Mouse (Mus musculus) embryonic facial prominence, embryonic 11.5 days (tissue): ENCODE results near the gene Oas1a. TPM values are rescaled to one million over a fixed set of nuclear protein-coding genes. Genes with fewer than 3 reads are reported as not detected.
"Not testable (repeated sequence)": the region's sequence is repeated elsewhere in the genome, so short reads cannot be mapped to it uniquely, and the experiment has no call there.

Source experiments
- ATAC-seq: fragments of 200-750 bp; cut with Nextera tagmentation; replicated peaks from 2 replicates; pipeline ENCODE4 v1.8.0; 2017; ENCODE audit warnings: low read depth; ENCODE audit not compliant: insufficient number of reproducible peaks, low FRiP score, low TSS enrichment
- DNase-seq: peaks from one replicate; pipeline ENCODE4 v3.0.0-alpha.2; 2015; ENCODE audit warnings: low spot score
- H3K27ac ChIP-seq: fragments of 300-500 bp; sonication (generic); replicated peaks from 2 replicates; pipeline ENCODE4 v1.5.1; 2014; ENCODE audit warnings: mild to moderate bottlenecking, low read depth, low read length, control low read depth
- H3K27me3 ChIP-seq: fragments of 300-500 bp; sonication (generic); 2 replicates; pipeline ENCODE4 v1.6.1; 2014; ENCODE audit warnings: mild to moderate bottlenecking, low read length, moderate library complexity, mixed read lengths; ENCODE audit not compliant: control insufficient read depth, insufficient read depth
- H3K36me3 ChIP-seq: fragments of 300-500 bp; sonication (generic); replicated peaks from 2 replicates; pipeline ENCODE4 v1.6.1; 2014; ENCODE audit warnings: low read depth, mild to moderate bottlenecking, low read length, moderate library complexity, mixed read lengths; ENCODE audit not compliant: control insufficient read depth, insufficient read depth
- H3K4me1 ChIP-seq: fragments of 300-500 bp; sonication (generic); 2 replicates; pipeline ENCODE4 v1.6.1; 2014; ENCODE audit warnings: low read length, mixed read lengths; ENCODE audit not compliant: control insufficient read depth, insufficient read depth
- H3K4me2 ChIP-seq: fragments of 300-500 bp; sonication (generic); 2 replicates; pipeline ENCODE4 v1.6.1; 2014; ENCODE audit warnings: low read depth, mild to moderate bottlenecking, control low read depth, low read length, moderate library complexity
- H3K4me3 ChIP-seq: fragments of 300-500 bp; sonication (generic); 2 replicates; pipeline ENCODE4 v1.5.1; 2014; ENCODE audit warnings: low read depth, low read length, control low read depth
- H3K9ac ChIP-seq: fragments of 300-500 bp; sonication (generic); replicated peaks from 2 replicates; pipeline ENCODE4 v1.6.1; 2014; ENCODE audit warnings: mild to moderate bottlenecking, control low read depth, low read length
- H3K9me3 ChIP-seq: fragments of 300-500 bp; sonication (generic); replicated peaks from 2 replicates; pipeline ENCODE4 v1.6.1; 2016; ENCODE audit warnings: mild to moderate bottlenecking, low read length, inconsistent platforms, mixed read lengths; ENCODE audit not compliant: control insufficient read depth
- WGBS: fragments of 180-500 bp; shearing (Covaris S2); extraction: QIAGEN DNeasy Blood & Tissue Kit; methylation state at CpG from one replicate; pipeline ENCODE4 v1.1.7; 2014; 5-methylcytosine and 5-hydroxymethylcytosine counted together
- polyA plus RNA-seq: library from polyadenylated mRNA; unstranded; fragments of >200 nt; fragmentation: Nextera tagmentation; extraction: Ambion mirVana; gene quantifications from 2 replicates; pipeline ENCODE4 v1.2.1, GENCODE M21; 2014

Oas1a gene
- polyA plus RNA-seq, 1 experiment from 2014 or later = 1.2 TPM

DNA sequence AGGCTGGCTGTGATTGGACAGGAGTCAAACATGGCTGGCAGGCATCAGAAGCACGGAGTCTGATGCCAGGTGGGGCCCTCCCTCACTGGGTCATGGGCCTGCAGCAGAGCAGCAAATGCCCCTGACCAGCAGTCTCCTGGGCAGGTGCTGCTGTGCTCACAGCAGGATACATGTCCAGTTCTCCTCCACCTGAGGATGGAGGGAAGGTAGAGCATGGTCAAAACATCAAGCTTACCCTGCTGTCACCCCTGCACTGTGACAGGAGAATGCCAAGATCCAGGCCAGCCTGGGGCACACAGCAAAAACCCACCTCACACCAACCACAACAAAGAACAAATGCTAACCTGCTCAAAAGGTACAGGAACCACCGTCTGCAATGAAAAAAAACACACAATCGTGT lies 30.5 kb downstream of the Oas1a start:
- H3K9me3 ChIP-seq, H3K9ac ChIP-seq, H3K4me1 ChIP-seq, H3K4me3 ChIP-seq, H3K4me2 ChIP-seq, H3K36me3 ChIP-seq, DNase-seq, H3K27me3 ChIP-seq, ATAC-seq, H3K27ac ChIP-seq: not testable (repeated sequence)
- WGBS = 66% methylated on average over 2 of the region's 3 CpGs

DNA sequence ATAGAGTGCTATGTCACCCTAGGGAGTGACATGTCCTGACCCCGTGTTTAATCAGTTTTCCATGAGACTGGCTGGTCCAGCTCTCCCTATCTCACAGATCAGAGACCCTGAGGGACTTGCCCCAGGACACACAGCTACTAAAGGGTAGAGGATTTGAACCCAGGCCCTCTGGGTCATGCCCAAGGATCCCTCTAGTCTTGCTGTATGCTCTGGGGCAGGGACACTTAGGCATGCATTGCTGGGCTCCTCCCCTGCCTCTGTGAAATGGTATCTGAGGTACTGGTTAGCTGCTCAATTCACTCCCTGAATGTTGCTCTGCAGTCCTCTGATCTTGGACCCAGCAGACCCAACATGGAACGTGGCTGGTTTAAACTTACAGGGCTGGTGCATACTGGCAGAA lies 35.9 kb downstream of the Oas1a start:
- DNase-seq = no peak
- H3K27me3 ChIP-seq = no peaks in the 10 kb centered on the region
- H3K4me2 ChIP-seq = no peak overlapping the region
- no peak overlapping the region for H3K9ac ChIP-seq
- WGBS = 60% methylated on average over 2 of the region's 2 CpGs
- no peaks in the 10 kb centered on the region for H3K9me3 ChIP-seq
- no peak overlapping the region for H3K27ac ChIP-seq
- no peaks in the 10 kb centered on the region for H3K36me3 ChIP-seq
- H3K4me3 ChIP-seq = no peak overlapping the region
- H3K4me1 ChIP-seq = no peaks in the 10 kb centered on the region
- no peak for ATAC-seq

DNA sequence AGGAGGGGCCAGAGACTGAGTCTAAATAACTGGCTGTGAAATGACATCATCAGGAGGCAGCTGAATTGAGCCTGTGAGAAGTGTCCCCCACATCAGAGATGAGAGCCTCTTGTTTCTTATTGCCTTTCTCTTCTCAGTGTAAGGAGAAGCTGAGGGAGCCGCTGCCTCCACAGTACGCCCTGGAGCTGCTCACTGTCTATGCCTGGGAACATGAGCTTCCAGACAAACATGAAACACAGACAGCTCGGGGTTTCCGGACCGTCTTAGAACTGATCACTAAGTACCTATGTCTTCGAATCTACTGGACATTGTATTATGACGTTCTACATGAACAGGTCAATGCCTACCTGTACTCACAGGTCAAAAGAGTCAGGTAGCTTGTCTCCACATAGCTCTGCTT lies 36.5 kb downstream of the Oas1a start:
- DNase-seq (peak; percentile 1), ATAC-seq (no peak)
- Histone ChIP-seq H3K36me3 (no peaks in the 10 kb centered on the region), H3K9ac (no peak overlapping the region), H3K27ac (no peak overlapping the region), H3K4me1 (no peaks in the 10 kb centered on the region), H3K4me3 (no peak overlapping the region), H3K9me3 (no peaks in the 10 kb centered on the region), H3K27me3 (no peaks in the 10 kb centered on the region), H3K4me2 (no peak overlapping the region)
- 75% methylated on average over 7 of the region's 7 CpGs for WGBS

GRCm38 (mm10) chr5:120870081-120870480 lies 37.2 kb downstream of the Oas1a start:
- H3K9ac ChIP-seq = no peak overlapping the region
- no peaks in the 10 kb centered on the region for H3K36me3 ChIP-seq
- no peak overlapping the region for H3K4me3 ChIP-seq
- WGBS = 55% methylated on average over 3 of the region's 3 CpGs
- DNase-seq = no peak
- ATAC-seq = no peak
- no peak overlapping the region for H3K27ac ChIP-seq
- H3K4me2 ChIP-seq = no peak overlapping the region
- no peaks in the 10 kb centered on the region for H3K4me1 ChIP-seq
- H3K9me3 ChIP-seq = no peaks in the 10 kb centered on the region
- H3K27me3 ChIP-seq = no peaks in the 10 kb centered on the region

GRCm38 (mm10) chr5:120869436-120870015 lies 37.8 kb downstream of the Oas1a start:
- no peak for DNase-seq
- Histone ChIP-seq H3K4me2 (no peak overlapping the region), H3K36me3 (no peaks in the 10 kb centered on the region), H3K4me3 (no peak overlapping the region), H3K4me1 (no peaks in the 10 kb centered on the region), H3K9ac (no peak overlapping the region), H3K27ac (no peak overlapping the region), H3K27me3 (no peaks in the 10 kb centered on the region), H3K9me3 (no peaks in the 10 kb centered on the region)
- WGBS = 73% methylated on average over 7 of the region's 7 CpGs
- ATAC-seq = no peak

DNA sequence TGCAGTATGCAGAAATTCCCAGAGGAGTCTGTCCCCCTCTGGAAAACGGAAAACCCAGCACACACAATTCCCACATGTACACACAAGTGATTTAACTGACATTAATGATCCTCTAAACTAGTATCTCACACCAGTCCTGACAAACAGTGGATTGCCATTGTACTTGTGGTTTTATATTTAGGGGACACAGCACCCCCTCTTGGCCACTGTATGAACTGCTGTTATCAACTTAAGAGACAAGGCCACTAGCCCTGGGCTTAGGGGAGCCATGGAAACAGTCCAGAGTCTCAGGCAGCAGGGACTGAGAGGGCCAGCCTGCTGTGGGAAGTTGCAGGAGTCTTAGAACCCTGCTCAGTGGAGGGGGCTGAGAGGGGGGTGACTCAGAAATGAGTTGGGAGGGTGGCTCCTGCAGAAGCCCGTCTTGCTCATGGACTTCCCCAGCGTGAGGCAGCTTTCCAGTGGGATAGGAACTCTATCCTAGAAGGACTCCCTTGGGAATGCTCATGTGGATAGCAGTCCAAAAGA lies 41.9 kb downstream of the Oas1a start:
- Histone ChIP-seq H3K27ac (no peak overlapping the region), H3K27me3 (no peaks in the 10 kb centered on the region), H3K9me3 (no peaks in the 10 kb centered on the region), H3K9ac (no peak overlapping the region), H3K4me3 (no peak overlapping the region), H3K4me2 (no peak overlapping the region), H3K36me3 (no peaks in the 10 kb centered on the region), H3K4me1 (no peaks in the 10 kb centered on the region)
- ATAC-seq (no peak), DNase-seq (peak; percentile 27)
- 63% methylated on average over 3 of the region's 3 CpGs for WGBS

GRCm38 (mm10) chr5:120861121-120861520 lies 46.2 kb downstream of the Oas1a start, which contains the start of gene Oas1h:
TSS of gene Oas1h (plus strand) at chr5:120861421.
- whole genome bisulfite sequencing = 61% methylated on average over 4 of the region's 4 CpGs
- Histone ChIP-seq H3K9me3 (no peaks in the 10 kb centered on the region), H3K9ac (no peak within 1 kb of the TSS), H3K27me3 (no peaks in the 10 kb centered on the region), H3K4me2 (no peak within 1 kb of the TSS), H3K36me3 (no peaks in the 10 kb centered on the region), H3K4me3 (no peak within 1 kb of the TSS), H3K4me1 (no peaks in the 10 kb centered on the region), H3K27ac (no peak within 1 kb of the TSS)
- ATAC-seq (no peak), DNase-seq (no peak)

DNA sequence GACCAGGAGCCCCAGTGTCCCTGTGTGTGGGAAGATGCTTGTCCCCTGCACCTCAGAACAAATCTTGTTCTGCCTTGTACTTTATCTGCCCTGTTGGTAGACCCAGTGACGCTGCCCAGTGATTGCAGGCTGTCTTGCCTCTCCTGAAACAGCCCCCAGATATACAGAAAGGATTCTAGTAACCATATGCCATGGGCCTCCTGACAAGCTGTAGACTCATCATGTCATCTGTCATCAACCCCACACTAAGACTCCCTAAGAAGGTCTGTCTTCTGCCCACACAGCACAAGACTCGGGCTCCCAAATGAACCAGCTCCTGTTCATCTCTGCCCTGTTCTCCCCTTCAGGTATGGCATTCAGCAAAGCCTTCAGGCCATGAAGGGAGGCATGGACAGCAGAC lies 48.1 kb downstream of the Oas1a start:
- DNase-seq (no peak), ATAC-seq (no peak)
- Histone ChIP-seq H3K4me2 (no peak overlapping the region), H3K9me3 (no peaks in the 10 kb centered on the region; the same call in 1 of the 2 replicates), H3K36me3 (no peaks in the 10 kb centered on the region), H3K27me3 (no peaks in the 10 kb centered on the region), H3K4me3 (no peak overlapping the region), H3K27ac (no peak overlapping the region), H3K4me1 (no peaks in the 10 kb centered on the region), H3K9ac (no peak overlapping the region)
- 75% methylated on average over 2 of the region's 2 CpGs for WGBS
